Mouse (Mus musculus): ENCODE data around the gene Thpo.

DNA sequence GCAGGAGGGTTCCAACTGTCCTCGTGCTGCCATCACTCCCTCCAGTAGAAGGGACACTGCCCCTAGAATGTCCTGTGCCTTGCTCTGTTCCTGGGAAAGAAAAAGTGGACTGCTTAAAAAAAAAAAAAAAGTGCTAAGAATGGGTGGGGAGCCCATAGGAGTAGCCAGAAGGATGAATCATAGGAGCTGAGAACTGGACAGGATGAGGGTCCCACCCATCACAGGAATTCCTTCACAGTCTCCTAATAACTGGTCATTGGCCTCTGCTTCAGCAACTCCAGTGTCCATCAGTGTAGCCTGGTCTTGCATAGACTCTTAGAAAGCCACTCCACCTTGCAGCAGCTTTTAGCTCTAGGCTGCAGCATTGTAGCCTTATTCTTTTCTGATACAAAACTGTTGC is 7.9 kb downstream of the Thpo start:
- TF ChIP-seq CTCF (IDR thresholded peaks at IDR 0.05; ENCODE audit: low read depth, low read length) (no peak), TAL1 (conservative IDR thresholded peaks at IDR 0.05; ENCODE audit: low read depth, low read length) (no peak), GATA1 (IDR thresholded peaks at IDR 0.05; ENCODE audit: borderline replicate concordance, low read length) (no peak), GATA2 (IDR thresholded peaks at IDR 0.05; ENCODE audit: borderline replicate concordance, low read depth, low read length) (no peak), POLR2AphosphoS5 (IDR thresholded peaks at IDR 0.05; ENCODE audit: insufficient replicate concordance, low read depth, low read length) (no peak)
